Mouse (Mus musculus): Measurements from ENCODE around the gene 1110032F04Rik. TPM values are rescaled to one million over a fixed set of nuclear protein-coding genes. Genes with fewer than 3 reads are reported as not detected.

The 1110032F04Rik gene
- polyA plus RNA-seq, 1 experiment from 2014 or later: not detected

DNA sequence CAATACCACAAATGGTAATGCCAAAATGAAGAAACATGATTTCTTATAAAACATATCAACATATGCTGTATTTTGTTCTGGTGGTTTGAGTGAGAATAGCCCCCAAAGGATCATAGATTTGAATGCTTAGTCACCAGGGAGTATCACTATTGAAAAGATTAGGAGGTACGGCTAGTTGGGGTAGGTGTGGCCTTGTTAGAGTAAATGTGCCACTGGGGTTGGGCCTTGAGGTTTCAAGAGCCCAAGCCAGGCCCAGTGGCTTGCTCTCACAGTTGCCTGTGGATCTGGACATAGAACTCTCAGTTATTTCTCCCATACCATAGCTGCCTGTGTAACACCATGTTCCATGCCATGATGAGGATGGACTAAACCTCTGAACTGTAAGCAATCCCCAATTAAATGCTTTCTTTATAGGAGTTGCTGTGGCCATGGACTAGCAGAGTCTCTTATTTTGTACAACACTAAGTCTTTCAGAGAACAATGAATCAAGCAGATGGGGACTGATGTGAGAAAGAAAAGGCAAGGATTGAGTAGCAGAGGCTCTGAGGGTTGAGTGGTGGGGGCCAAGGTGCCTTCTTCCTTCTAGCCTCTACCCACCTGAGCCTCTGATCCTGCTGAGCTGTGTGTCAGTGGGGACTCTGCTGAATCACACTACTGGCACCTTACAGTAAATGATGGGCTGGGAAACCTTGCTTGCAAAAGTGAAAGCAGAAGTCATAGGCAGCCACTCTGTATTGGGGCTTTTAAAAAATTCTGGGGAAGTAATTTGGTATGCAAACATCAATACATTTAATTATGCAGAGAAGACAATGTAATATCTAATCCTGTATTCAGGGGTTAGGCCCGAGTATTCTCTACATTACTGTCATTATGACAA, 35.8 kb downstream of the 1110032F04Rik start:
- DNase-seq (ENCODE audit: low read depth, low spot score) (no peak), ATAC-seq (no peak)
- in situ Hi-C loops (cut with MboI; ENCODE audit: low pct_unique_long_range_greater_than_20kb): no loop called here
- CTCF ChIA-PET: interaction anchor here (1.2 kb wide), 1 partner anchor 9 kb away, joined by 4 read pairs; no protein-coding TSS in a partner anchor
- H3K27me3 ChIP-seq: no peaks in the 10 kb centered on the region
- TF ChIP-seq CTCF (IDR thresholded peaks at IDR 0.05): no peak
- POLR2A ChIA-PET: interaction anchor here (0.6 to 1.2 kb wide), 3 partner anchors 7 to 66 kb away, joined by 3 to 4 read pairs (median 3); no protein-coding TSS in a partner anchor

DNA sequence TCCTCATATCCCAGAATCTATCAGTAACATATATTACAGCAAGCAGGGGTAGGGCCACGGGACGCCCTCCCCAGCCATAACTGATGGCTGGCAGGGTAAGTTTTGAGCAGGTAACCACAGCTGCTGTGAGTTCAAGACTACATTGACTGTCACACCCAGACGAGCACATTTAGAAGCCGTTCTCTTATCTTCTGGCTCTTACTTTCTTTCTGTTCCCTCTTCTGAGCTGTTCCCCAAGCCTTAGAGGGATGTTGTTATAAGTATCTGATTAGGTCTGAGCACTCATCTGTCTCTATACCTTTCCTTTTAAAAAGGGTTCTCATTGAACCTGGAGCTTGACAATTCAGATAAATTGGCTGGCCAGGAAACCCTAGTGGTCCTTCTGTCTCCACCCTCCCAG, 38.1 kb downstream of the 1110032F04Rik start:
- H3K27me3 ChIP-seq: no peaks in the 10 kb centered on the region
- ChIA-PET CTCF (interaction anchor here (2.5 kb wide), 1 partner anchor 10 kb away, joined by 16 read pairs; no protein-coding TSS in a partner anchor), POLR2A (interaction anchor here (2.0 kb wide), 1 partner anchor 10 kb away, joined by 5 read pairs; no protein-coding TSS in a partner anchor)
- no peak for ATAC-seq
- in situ Hi-C loops (cut with MboI; ENCODE audit: low pct_unique_long_range_greater_than_20kb): no loop called here
- TF ChIP-seq CTCF (IDR thresholded peaks at IDR 0.05): no peak
- no peak for DNase-seq (ENCODE audit: low read depth, low spot score)

Other genes with a start within 250 kb of the 1110032F04Rik start
- gene Il12a, start 178.9 kb upstream of the 1110032F04Rik start, polyA plus RNA-seq (2021): not detected
- 96.4 TPM for gene Ift80, start 135.0 kb downstream of the 1110032F04Rik start, polyA plus RNA-seq (2021)
- gene Smc4, start 135.2 kb downstream of the 1110032F04Rik start, polyA plus RNA-seq (2021): 127 TPM
- gene Trim59, start 175.2 kb downstream of the 1110032F04Rik start, polyA plus RNA-seq (2021): 54.5 TPM

All from Patski (cell line).